25 mouse cellular contexts compared by ENCODE assay signal in genomic region chr2:18389631-18390030, GRCm38 (mm10). TPM values are rescaled to one million over a fixed set of nuclear protein-coding genes. Genes with fewer than 3 reads are reported as not detected.
DNase-seq lines count a peak whose midpoint lies in the region; ATAC-seq and TF ChIP-seq lines count a peak whose summit lies in the region.
"Had no signal": no experiment of that assay in that cellular context is flagged by ENCODE, and none has a peak within 500 bp of the region (broad histone marks: within the 10 kb centered on the region; RNA-seq: fewer than 3 reads in every experiment).

No protein-coding gene starts in this region.

- H3K4me3 ChIP-seq in MEL (ENCODE audit: control insufficient read depth in 1 of 2, insufficient read depth in 1 of 2, low read depth in 2 of 2, low read length in 2 of 2): no peak overlapping the region
- H3K4me3 ChIP-seq: embryonic facial prominence, embryonic 15.5 days; erythroblast, embryonic 14.5 days; forebrain, embryonic 10.5 days; gastrocnemius, adult 2 months; heart, embryonic 13.5 days; hindbrain, embryonic 12.5 days had no signal

- H3K79me2 ChIP-seq in MEL (ENCODE audit: control insufficient read depth, insufficient read depth, low read length, poor library complexity): peaks cover 19% of the 10 kb centered on the region

- peak; percentile 24 to 32 for DNase-seq in frontal cortex, postnatal 36 days (ENCODE audit: low spot score in 2 of 2)
- DNase-seq in frontal cortex, postnatal 25 days (ENCODE audit: low spot score in 2 of 2): no peak
- DNase-seq in right cerebral cortex, adult 18-20 months: peak; percentile 35
- DNase-seq in right cerebral cortex, postnatal 14 days: no peak
- DNase-seq in MEL (ENCODE audit: low read depth, low spot score): peak; percentile 29
- DNase-seq in right cerebral cortex, postnatal 36 days (ENCODE audit: low spot score in 2 of 2): peak; percentile 8 to 19
- no peak for DNase-seq in lung, postnatal 4 days
- DNase-seq: adrenal gland, adult 8-10 months; adrenal gland, postnatal 36 days; cerebellum, adult 11 months; cerebellum, adult 8-10 months; cerebellum, postnatal 14 days; embryo, embryonic 11 days; gastrocnemius, adult 2 months; gastrocnemius, postnatal 25 days; heart, postnatal 36 days had no signal

- TF ChIP-seq POLR2A in MEL (IDR thresholded peaks at IDR 0.05; ENCODE audit: control insufficient read depth in 1 of 2, insufficient read depth in 1 of 2, low read depth in 1 of 2, low read length in 2 of 2, poor library complexity in 1 of 2): no peak

- TF ChIP-seq CTCF in MEL (IDR thresholded peaks at IDR 0.05 in 2 of 3, conservative IDR thresholded peaks at IDR 0.05 in 1 of 3; ENCODE audit: control insufficient read depth in 1 of 3, insufficient read depth in 1 of 3, low read depth in 2 of 3, low read length in 3 of 3, poor library complexity in 1 of 3, severe bottlenecking in 1 of 3): no peak

- no peak overlapping the region for H3K27ac ChIP-seq in MEL (ENCODE audit: control insufficient read depth, low read depth, low read length)
- H3K27ac ChIP-seq: embryonic facial prominence, embryonic 15.5 days; forebrain, embryonic 10.5 days; gastrocnemius, adult 2 months; heart, embryonic 13.5 days; hindbrain, embryonic 12.5 days had no signal

- ATAC-seq in megakaryocyte, adult 5-6 weeks (ENCODE audit: poor library complexity, severe bottlenecking): no peak
- ATAC-seq: forebrain, embryonic 14.5 days; hindbrain, embryonic 16.5 days had no signal

- no peaks in the 10 kb centered on the region for H3K9me3 ChIP-seq in MEL (replicated peaks; ENCODE audit: insufficient read depth, low read length)
- H3K9me3 ChIP-seq: embryonic facial prominence, embryonic 15.5 days; forebrain, embryonic 10.5 days; heart, embryonic 13.5 days; hindbrain, embryonic 12.5 days had no signal

- H3K36me3 ChIP-seq in MEL (ENCODE audit: control insufficient read depth in 1 of 2, insufficient read depth in 2 of 2, low read length in 2 of 2): peaks cover 0 to 13% of the 10 kb centered on the region in 2 experiments; a peak in 2 of 4 replicates
- H3K36me3 ChIP-seq: embryonic facial prominence, embryonic 15.5 days; forebrain, embryonic 10.5 days; heart, embryonic 13.5 days; hindbrain, embryonic 12.5 days had no signal

- no peak for TF ChIP-seq RAD21 in MEL (IDR thresholded peaks at IDR 0.05; ENCODE audit: low read depth, low read length)

- no peaks in the 10 kb centered on the region for H3K27me3 ChIP-seq in MEL (ENCODE audit: control insufficient read depth in 1 of 2, insufficient read depth in 2 of 2, low read length in 2 of 2)
- H3K27me3 ChIP-seq: CH12.LX; embryonic facial prominence, embryonic 15.5 days; heart, embryonic 13.5 days; hindbrain, embryonic 12.5 days had no signal

- TF ChIP-seq EP300 in MEL (IDR thresholded peaks at IDR 0.05; ENCODE audit: low read depth in 1 of 2, low read length in 2 of 2): no peak

- H3K9ac ChIP-seq in MEL (ENCODE audit: control insufficient read depth, low read depth, low read length, poor library complexity, severe bottlenecking): no peak overlapping the region
- H3K9ac ChIP-seq: embryonic facial prominence, embryonic 15.5 days; heart, embryonic 13.5 days; hindbrain, embryonic 12.5 days had no signal

- H3K4me1 ChIP-seq in MEL (ENCODE audit: control insufficient read depth in 1 of 2, insufficient read depth in 2 of 2, low read length in 2 of 2): peaks cover 5 to 9% of the 10 kb centered on the region in 2 experiments
- H3K4me1 ChIP-seq: embryonic facial prominence, embryonic 15.5 days had no signal

TF ChIP-seq in MEL, 35 proteins besides CTCF, POLR2A, EP300 and RAD21:
- no peak for TF ChIP-seq ELF1 (IDR thresholded peaks at IDR 0.05; ENCODE audit: low read depth, low read length)
- TF ChIP-seq POLR2AphosphoS2 (IDR thresholded peaks at IDR 0.05; ENCODE audit: low read length): no peak
- no peak for TF ChIP-seq TAL1 (IDR thresholded peaks at IDR 0.05; ENCODE audit: low read length)
- no peak for TF ChIP-seq ETS1 (IDR thresholded peaks at IDR 0.05; ENCODE audit: low read depth, low read length)
- no peak for TF ChIP-seq SIN3A (IDR thresholded peaks at IDR 0.05; ENCODE audit: low read length)
- TF ChIP-seq HCFC1 (IDR thresholded peaks at IDR 0.05; ENCODE audit: low read depth, low read length): no peak
- no peak for TF ChIP-seq E2F4 (IDR thresholded peaks at IDR 0.05; ENCODE audit: borderline replicate concordance, low read depth, low read length)
- TF ChIP-seq MAZ (IDR thresholded peaks at IDR 0.05; ENCODE audit: low read depth, low read length): no peak
- TF ChIP-seq USF2 (IDR thresholded peaks at IDR 0.05; ENCODE audit: borderline replicate concordance in 1 of 2, insufficient read depth in 1 of 2, low read depth in 1 of 2, low read length in 2 of 2): no peak
- no peak for TF ChIP-seq CHD2 (IDR thresholded peaks at IDR 0.05; ENCODE audit: low read length)
- no peak for TF ChIP-seq ZC3H11A (IDR thresholded peaks at IDR 0.05; ENCODE audit: low read depth, low read length)
- no peak for TF ChIP-seq ZNF384 (IDR thresholded peaks at IDR 0.05; ENCODE audit: low read depth, low read length)
- TF ChIP-seq MYC (IDR thresholded peaks at IDR 0.05; ENCODE audit: low read depth, low read length): no peak
- TF ChIP-seq MYB (IDR thresholded peaks at IDR 0.05; ENCODE audit: low read depth, low read length): no peak
- TF ChIP-seq SMC3 (IDR thresholded peaks at IDR 0.05; ENCODE audit: low read depth, low read length): no peak

RNA-seq across cellular contexts. Expression of gene Dnajc1, which starts 3.0 kb away (rescaled TPM):
- total RNA-seq in MEL (2012; rRNA removed): 9.3 and 10.4 TPM in 2 replicates
- polyA plus RNA-seq in MEL (2012; ENCODE audit: insufficient read depth in 1 of 2, insufficient read length in 2 of 2, low read depth in 1 of 2, low replicate concordance in 2 of 2, missing spikeins in 1 of 2): 10 to 100 TPM; 14.3 to 86.1 TPM
- total RNA-seq in megakaryocyte, adult 5-6 weeks (2015): 9.6 and 10.6 TPM in 2 replicates
- 23.3 and 28.9 TPM in 2 replicates for total RNA-seq in megakaryocyte, adult 5-6 weeks (2017)

Comparison
In these comparisons a context has a peak if more than half of its experiments do, and no peak if none do; other contexts are left out.
1. DNase-seq: peak in frontal cortex, postnatal 36 days (2 of 2), right cerebral cortex, adult 18-20 months (single experiment), MEL (single experiment) and right cerebral cortex, postnatal 36 days (2 of 2); none in frontal cortex, postnatal 25 days (0 of 2), right cerebral cortex, postnatal 14 days (single experiment) and lung, postnatal 4 days (0 of 2).